Mouse (Mus musculus) neutrophil, adult 5-6 weeks (primary cell): ENCODE results near the gene Ercc2. TPM values are rescaled to one million over a fixed set of nuclear protein-coding genes. Genes with fewer than 3 reads are reported as not detected.

Experiments
- ATAC-seq: fragments of 151-379, 151-347 bp; 2 replicates; pipeline ENCODE4 v1.8.0; 2017; ENCODE audit warnings: mild to moderate bottlenecking, moderate TSS enrichment; ENCODE audit not compliant: insufficient number of reproducible peaks, poor library complexity, low FRiP score, severe bottlenecking; ENCODE audit errors: extremely low read depth
- total RNA-seq: library from RNA; stranded (forward); fragments of 200-1000 nt; gene quantifications from 2 replicates; pipeline ENCODE4 v1.2.3, GENCODE M21; 2017

Ercc2 gene
- total RNA-seq, 1 experiment from 2014 or later = 27.4 TPM

DNA sequence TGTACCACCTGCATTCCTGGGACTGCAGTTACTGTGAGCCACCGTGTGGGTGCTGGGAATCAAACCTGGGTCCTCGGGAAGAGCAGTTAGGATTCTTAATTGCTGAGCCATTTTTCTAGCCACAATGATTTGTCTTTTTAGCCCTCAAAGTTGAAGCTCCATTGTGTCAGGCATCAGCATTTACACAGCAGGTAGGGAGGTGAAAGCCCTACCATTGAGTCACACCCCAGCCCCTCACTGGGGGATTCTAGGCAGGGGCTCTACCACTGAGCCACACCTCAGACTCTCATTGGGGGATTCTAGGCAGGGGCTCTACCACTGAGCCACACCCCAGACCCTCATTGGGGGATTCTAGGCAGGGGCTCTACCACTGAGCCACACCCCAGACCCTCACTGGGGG lies 54.5 kb downstream of the Ercc2 start:
- no peak for ATAC-seq

DNA sequence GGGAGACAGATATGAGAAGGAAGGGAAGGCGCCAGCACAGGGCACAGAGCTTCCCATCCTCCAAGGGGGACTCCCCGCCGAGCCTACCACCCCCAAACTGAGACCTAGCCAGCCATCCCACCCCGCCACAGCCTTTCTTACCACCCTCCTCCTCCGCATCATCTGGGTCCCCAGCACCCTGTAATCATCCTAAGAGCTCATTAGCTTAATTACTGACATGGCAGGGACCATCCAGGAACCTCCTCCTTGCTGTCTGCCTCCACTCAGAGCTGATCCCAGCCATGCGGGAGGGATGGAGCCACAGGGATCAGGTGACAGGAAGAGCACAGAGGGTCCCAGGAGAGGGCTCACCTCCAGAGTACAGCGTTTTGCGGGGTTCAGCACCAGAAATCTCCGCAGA lies 55.2 kb downstream of the Ercc2 start:
- ATAC-seq = no peak

DNA sequence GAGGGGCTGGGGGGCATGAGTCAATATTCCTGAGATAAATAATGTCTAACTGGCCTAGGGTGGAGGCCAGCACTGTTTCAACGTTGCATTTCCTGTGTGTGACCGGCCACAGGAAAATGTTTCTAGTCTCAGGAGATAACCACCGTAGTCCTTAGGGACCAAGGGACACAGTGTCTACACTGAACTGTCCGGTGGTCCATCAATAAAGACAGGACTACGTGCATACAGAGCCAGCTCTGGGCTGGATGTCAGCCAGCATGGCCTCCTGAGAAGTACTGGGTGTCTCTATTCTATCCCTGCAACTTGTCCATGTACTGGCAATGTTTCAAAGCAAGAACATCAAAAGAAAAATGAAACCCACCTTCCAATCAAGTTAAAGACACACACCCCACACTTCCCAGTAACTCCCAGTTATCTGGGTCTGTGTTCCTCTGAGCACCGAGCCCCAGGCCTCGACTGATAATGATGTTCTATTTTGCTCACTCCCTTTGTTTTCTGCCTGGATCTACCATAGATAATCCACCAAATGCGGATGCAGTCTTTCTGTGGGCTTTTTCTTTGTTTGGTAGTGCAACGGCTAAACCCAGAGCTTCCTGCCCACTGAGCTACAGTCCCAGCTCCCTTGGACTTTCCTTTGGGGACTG lies 59.8 kb downstream of the Ercc2 start:
- no peak for ATAC-seq

DNA sequence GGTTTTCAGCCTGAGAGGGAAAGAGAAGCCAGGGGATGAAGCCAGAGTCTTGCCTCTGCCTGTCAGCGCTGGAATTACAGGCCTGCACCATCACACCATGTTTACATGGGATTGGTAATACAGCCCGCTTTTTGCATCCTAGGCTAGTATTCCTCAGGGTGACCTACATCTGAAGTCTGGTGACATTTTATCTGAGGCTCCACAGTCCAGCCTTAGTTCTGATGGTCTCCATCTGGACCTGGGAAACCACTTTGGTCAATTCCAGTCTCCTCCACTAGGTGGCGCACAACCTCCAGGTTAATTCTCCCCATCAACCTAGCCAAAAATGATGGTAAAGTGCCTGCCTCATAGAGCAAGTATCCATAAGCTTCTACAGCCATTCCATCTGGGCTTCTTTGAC lies 61.5 kb downstream of the Ercc2 start:
- ATAC-seq = peak; percentile 54

DNA sequence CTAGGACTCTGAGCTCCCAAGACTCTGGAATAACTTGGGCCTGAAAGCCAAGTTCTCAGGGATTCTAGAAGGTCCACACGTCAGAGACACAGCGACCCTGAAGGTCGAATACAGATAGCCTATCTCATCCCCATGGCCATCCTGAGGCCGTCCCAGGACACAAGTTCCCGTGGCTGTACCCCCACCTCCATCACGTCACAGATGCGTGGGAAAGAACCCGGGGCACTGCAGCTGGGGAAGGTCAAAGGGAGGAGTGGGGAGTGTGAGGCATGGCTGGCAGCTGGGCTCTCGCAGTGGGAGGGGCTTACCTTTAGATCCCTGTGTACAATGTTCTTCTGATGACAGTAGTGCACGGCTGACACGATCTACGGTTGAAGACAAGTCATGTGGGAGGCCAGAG lies 63.0 kb downstream of the Ercc2 start:
- ATAC-seq = no peak

Other genes with a start within 250 kb of the Ercc2 start
- 3.8 and 5.3 TPM in 2 replicates for gene Qpctl, start 232.7 kb upstream of the Ercc2 start, total RNA-seq
- 26.4 and 33.0 TPM in 2 replicates for gene Snrpd2, start 232.3 kb upstream of the Ercc2 start, total RNA-seq
- not detected in 2 replicates for gene Gipr, start 215.9 kb upstream of the Ercc2 start, total RNA-seq
- 9.1 and 13.3 TPM in 2 replicates for gene Eml2, start 205.6 kb upstream of the Ercc2 start, total RNA-seq
- 0.37 TPM in 1 of 2 replicates, not detected in the other for gene Gpr4, start 169.5 kb upstream of the Ercc2 start, total RNA-seq
- gene Opa3, start 153.7 kb upstream of the Ercc2 start, total RNA-seq = 12.5 and 15.3 TPM in 2 replicates
- 400 and 419 TPM in 2 replicates for gene Vasp, start 110.2 kb upstream of the Ercc2 start, total RNA-seq
- gene Ppm1n, start 101.9 kb upstream of the Ercc2 start, total RNA-seq = not detected in 2 replicates
- gene Rtn2, start 99.4 kb upstream of the Ercc2 start, total RNA-seq = not detected in 2 replicates
- gene Fosb, start 72.0 kb upstream of the Ercc2 start, total RNA-seq = 60.5 and 64.4 TPM in 2 replicates
- gene Ercc1, start 37.2 kb upstream of the Ercc2 start, total RNA-seq = 19.6 and 28.2 TPM in 2 replicates
- gene Cd3eap, start 22.5 kb upstream of the Ercc2 start, total RNA-seq = 7.1 and 7.3 TPM in 2 replicates
- gene Ppp1r13l, start 22.3 kb upstream of the Ercc2 start, total RNA-seq = 0.12 and 0.37 TPM in 2 replicates
- 0.81 TPM in 1 of 2 replicates, not detected in the other for gene Klc3, start 22.1 kb downstream of the Ercc2 start, total RNA-seq
- gene Ckm, start 22.8 kb downstream of the Ercc2 start, total RNA-seq = not detected in 2 replicates
- gene Mark4, start 76.8 kb downstream of the Ercc2 start, total RNA-seq = 17.2 and 18.0 TPM in 2 replicates
- 0.12 TPM in 1 of 2 replicates, not detected in the other for gene Exoc3l2, start 81.3 kb downstream of the Ercc2 start, total RNA-seq
- 3.9 and 4.4 TPM in 2 replicates for gene Bloc1s3, start 126.4 kb downstream of the Ercc2 start, total RNA-seq
- 8.7 and 14.3 TPM in 2 replicates for gene Trappc6a, start 126.4 kb downstream of the Ercc2 start, total RNA-seq
- gene Nkpd1, start 135.8 kb downstream of the Ercc2 start, total RNA-seq = not detected in 2 replicates
- 29.9 and 31.1 TPM in 2 replicates for gene Ppp1r37, start 181.1 kb downstream of the Ercc2 start, total RNA-seq
- gene Zfp296, start 195.3 kb downstream of the Ercc2 start, total RNA-seq = 8.7 and 11.6 TPM in 2 replicates
- gene Gemin7, start 195.6 kb downstream of the Ercc2 start, total RNA-seq = 44.1 and 49.8 TPM in 2 replicates
- 97.9 and 108 TPM in 2 replicates for gene Clasrp, start 222.5 kb downstream of the Ercc2 start, total RNA-seq
- 37.0 and 41.1 TPM in 2 replicates for gene Relb, start 247.4 kb downstream of the Ercc2 start, total RNA-seq